ENCODE assay signal across 8 mouse cellular contexts in the genomic region with DNA sequence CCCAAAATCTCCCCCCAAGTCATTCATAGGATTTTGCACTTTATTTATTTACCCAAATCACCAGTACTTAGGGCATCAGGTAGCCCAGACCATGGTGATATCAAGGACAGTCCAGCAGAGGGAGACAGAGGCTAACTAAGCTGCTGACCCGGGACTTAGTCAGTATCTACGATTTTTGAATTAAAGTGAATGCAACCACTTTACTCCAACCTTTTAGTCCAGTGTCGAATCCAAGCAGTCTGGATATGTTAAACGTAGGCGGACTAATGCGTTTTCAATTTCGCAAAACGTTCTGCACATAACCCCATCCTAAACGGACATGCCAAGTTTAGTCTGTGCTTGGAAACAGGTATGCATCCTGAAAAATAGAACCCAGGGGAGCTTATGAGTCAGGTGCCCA. TPM values are rescaled to one million over a fixed set of nuclear protein-coding genes. Genes with fewer than 3 reads are reported as not detected.
A peak's percentile ranks its signal among the peaks of the same experiment; 100 is the strongest.
DNase-seq lines count a peak whose midpoint lies in the region; ATAC-seq lines count a peak whose summit lies in the region.

No protein-coding gene starts in this region.

- H3K27me3 ChIP-seq in hindbrain, embryonic 12.5 days = peaks cover 26% of the 10 kb centered on the region

- H3K9ac ChIP-seq in hindbrain, embryonic 12.5 days = no peak overlapping the region

- ATAC-seq in hindbrain, embryonic 12.5 days (ENCODE audit: low FRiP score) = no peak

- no peaks in the 10 kb centered on the region for H3K36me3 ChIP-seq in hindbrain, embryonic 12.5 days

- DNase-seq in ovary, postnatal 10 days (ENCODE audit: low spot score) = peak; percentile 14
- DNase-seq in ovary, adult 18-20 months (ENCODE audit: low spot score) = no peak
- DNase-seq in cerebellum, adult 9-10 months = peak; percentile 79
- DNase-seq in forelimb bud, embryonic 11.5 days (ENCODE audit: low read depth, low spot score) = peak; percentile 76
- peak; percentile 53 for DNase-seq in layer of hippocampus, adult 9-10 months (ENCODE audit: low spot score)
- DNase-seq in lung, postnatal 4 days = peak; percentile 30 to 77
- peak; percentile 27 for DNase-seq in right cerebral cortex, postnatal 25 days

- 4% methylated on average over 9 of the region's 9 CpGs for WGBS in hindbrain, embryonic 12.5 days

- H3K27ac ChIP-seq in hindbrain, embryonic 12.5 days = no peak overlapping the region

- H3K9me3 ChIP-seq in hindbrain, embryonic 12.5 days (replicated peaks) = no peaks in the 10 kb centered on the region

- peaks cover 13% of the 10 kb centered on the region for H3K4me1 ChIP-seq in hindbrain, embryonic 12.5 days

- H3K4me3 ChIP-seq in hindbrain, embryonic 12.5 days = peak overlapping the region; percentile 68

- peak overlapping the region; percentile 94 for H3K4me2 ChIP-seq in hindbrain, embryonic 12.5 days (replicated peaks)

RNA-seq across cellular contexts. Expression of a gene that starts 0.6 kb away (rescaled TPM):
- polyA plus RNA-seq in hindbrain, embryonic 12.5 days (2016; fragmentation: Nextera tagmentation; extraction: Ambion mirVana) = 0.33 and 0.52 TPM in 2 replicates
